Mouse (Mus musculus): Measurements from ENCODE around the gene G0s2. TPM values are rescaled to one million over a fixed set of nuclear protein-coding genes. Genes with fewer than 3 reads are reported as not detected.

The G0s2 gene
- not detected for polyA plus RNA-seq (2014; fragmentation: Illumina TruSeq; extraction: RNeasy Lipid Tissue Mini Kit (QIAGEN cat#74804); ENCODE audit: low read depth, low replicate concordance)

DNA sequence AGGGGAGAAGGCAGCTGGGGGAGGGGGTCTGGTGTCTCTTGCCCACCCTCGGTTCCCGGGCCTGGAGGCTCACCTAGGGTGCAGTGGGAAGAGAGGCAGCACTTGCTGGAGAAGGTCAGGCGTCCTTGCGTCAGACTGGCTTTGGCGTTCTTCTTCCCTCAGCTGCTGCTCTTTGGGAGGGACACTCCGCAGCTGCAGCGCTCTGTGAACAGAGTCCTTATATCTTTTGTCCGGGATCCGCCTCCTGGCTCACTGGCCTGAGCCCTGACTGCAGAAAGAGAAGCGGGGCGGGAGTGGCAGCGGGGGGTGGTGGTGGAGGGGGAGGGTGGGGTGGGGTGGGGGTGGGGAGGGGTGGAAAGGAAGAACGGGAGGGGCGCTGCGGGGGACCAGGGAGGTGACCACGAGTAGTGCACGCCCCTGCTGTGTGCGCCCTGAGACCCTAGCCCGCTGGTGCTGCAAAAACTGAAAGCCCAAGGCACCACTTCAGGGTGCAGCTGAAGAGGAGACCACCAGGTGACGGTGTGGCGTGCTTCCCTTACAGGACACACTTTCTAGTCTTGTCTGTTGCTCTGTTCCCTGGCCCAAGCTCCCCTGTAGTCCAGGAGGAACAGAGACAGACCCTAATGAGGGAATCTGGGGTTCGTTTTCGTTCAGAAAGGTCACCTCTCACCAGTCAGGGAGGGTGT lies at the start of gene G0s2:
Gene G0s2 (minus strand): TSS at position 302 of the 686 bp plus-strand sequence.

DNA sequence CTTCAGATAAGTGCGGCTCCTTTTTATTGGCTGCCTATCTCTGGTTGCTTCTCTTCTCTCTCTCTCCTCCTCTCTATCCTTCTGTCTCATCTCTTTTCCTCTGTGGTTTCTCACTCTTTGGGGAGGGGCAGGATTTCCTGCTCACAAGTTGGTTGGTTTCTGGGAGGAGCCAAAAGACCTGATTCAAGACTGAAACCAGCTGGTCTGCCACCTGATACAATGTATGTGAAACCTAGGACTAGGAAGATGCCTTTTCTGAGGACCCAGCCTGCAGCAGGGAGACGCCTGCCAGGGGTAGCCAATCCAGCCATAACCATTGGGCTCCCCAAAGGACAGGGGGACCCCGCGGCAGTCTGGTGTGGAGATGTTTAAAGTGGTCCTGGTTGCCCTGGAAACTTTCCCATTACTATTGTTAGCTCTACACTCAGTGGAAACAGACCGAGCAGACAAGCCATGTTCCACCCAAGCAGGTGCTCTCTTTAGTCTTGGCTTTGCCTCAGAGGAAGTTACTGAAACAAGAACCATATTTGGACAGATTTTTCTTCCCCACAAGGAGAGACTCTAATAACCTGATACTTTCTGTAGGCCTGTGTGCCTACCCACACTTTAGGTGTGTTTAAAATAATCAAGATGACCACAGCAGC lies 8.9 kb downstream of the G0s2 start, which contains the start of gene Hsd11b1:
Gene Hsd11b1 (minus strand): TSS at position 121 of the 644 bp plus-strand sequence.

Other genes starting within 250 kb of the G0s2 start
- 10.7 TPM for gene Syt14, start 237.4 kb downstream of the G0s2 start, polyA plus RNA-seq (2014; fragmentation: Illumina TruSeq; extraction: RNeasy Lipid Tissue Mini Kit (QIAGEN cat#74804); ENCODE audit: low read depth, low replicate concordance)
- 8.5 TPM for gene Diexf, start 142.9 kb downstream of the G0s2 start, polyA plus RNA-seq (2014; fragmentation: Illumina TruSeq; extraction: RNeasy Lipid Tissue Mini Kit (QIAGEN cat#74804); ENCODE audit: low read depth, low replicate concordance)
- gene Irf6, start 120.1 kb downstream of the G0s2 start, polyA plus RNA-seq (2014; fragmentation: Illumina TruSeq; extraction: RNeasy Lipid Tissue Mini Kit (QIAGEN cat#74804); ENCODE audit: low read depth, low replicate concordance), result 35.5 TPM
- gene A130010J15Rik, start 105.2 kb downstream of the G0s2 start, polyA plus RNA-seq (2014; fragmentation: Illumina TruSeq; extraction: RNeasy Lipid Tissue Mini Kit (QIAGEN cat#74804); ENCODE audit: low read depth, low replicate concordance), result 8.6 TPM
- not detected for gene Traf3ip3, start 71.5 kb downstream of the G0s2 start, polyA plus RNA-seq (2014; fragmentation: Illumina TruSeq; extraction: RNeasy Lipid Tissue Mini Kit (QIAGEN cat#74804); ENCODE audit: low read depth, low replicate concordance)
- not detected for gene Lamb3, start 65.5 kb downstream of the G0s2 start, polyA plus RNA-seq (2014; fragmentation: Illumina TruSeq; extraction: RNeasy Lipid Tissue Mini Kit (QIAGEN cat#74804); ENCODE audit: low read depth, low replicate concordance)
- 136 TPM for gene Hsd11b1, start 9.1 kb downstream of the G0s2 start, polyA plus RNA-seq (2014; fragmentation: Illumina TruSeq; extraction: RNeasy Lipid Tissue Mini Kit (QIAGEN cat#74804); ENCODE audit: low read depth, low replicate concordance)
- 2.4 TPM for gene Camk1g, start 97.1 kb upstream of the G0s2 start, polyA plus RNA-seq (2014; fragmentation: Illumina TruSeq; extraction: RNeasy Lipid Tissue Mini Kit (QIAGEN cat#74804); ENCODE audit: low read depth, low replicate concordance)

Measured in kidney, adult 10 weeks (tissue).